Mouse (Mus musculus) brain, embryonic 14.5 days (tissue): ENCODE measurements around the gene Optn.

Source experiments
- CTCF ChIP-seq: fragments of 200-500 bp; IDR thresholded peaks from 2 replicates; pipeline ENCODE4 v1.5.1; 2012; ENCODE audit warnings: inconsistent platforms, mild to moderate bottlenecking, moderate library complexity, borderline replicate concordance; ENCODE audit not compliant: insufficient read depth, insufficient read length; ENCODE audit errors: extremely low read depth
- POLR2A ChIP-seq: fragments of 200-500 bp; IDR thresholded peaks from 2 replicates; pipeline ENCODE4 v1.6.1; 2012; ENCODE audit warnings: mild to moderate bottlenecking, inconsistent platforms, borderline replicate concordance; ENCODE audit not compliant: poor library complexity, insufficient read depth, insufficient read length, severe bottlenecking; ENCODE audit errors: extremely low read depth

GRCm38 (mm10) chr2:5014616-5015015 is 49.2 kb downstream of the Optn start:
- TF ChIP-seq POLR2A = no peak
- no peak for TF ChIP-seq CTCF
